Mouse (Mus musculus) megakaryocyte, adult 5-6 weeks (primary cell): ENCODE data around the gene Prss22. TPM values are rescaled to one million over a fixed set of nuclear protein-coding genes. Genes with fewer than 3 reads are reported as not detected.
A peak's percentile ranks its signal among the peaks of the same experiment; 100 is the strongest.

ENCODE experiments used
- ATAC-seq: 2 replicates; pipeline ENCODE4 v1.8.0; 2016; ENCODE audit warnings: mild to moderate bottlenecking, inconsistent platforms; ENCODE audit not compliant: poor library complexity, severe bottlenecking
- total RNA-seq, 2 experiments: library from RNA; stranded (forward) in 1 of 2; stranded (reverse) in 1 of 2; fragments of 153-499, 151-499 nt in 1 of 2; fragments of 221-1000, 200-1000 nt in 1 of 2; gene quantifications; 2 replicates each; pipeline versions ENCODE4 v1.2.3 to v1.2.4; 2015 to 2017

The Prss22 gene
- total RNA-seq (2015): not detected in 2 replicates
- not detected in 2 replicates for total RNA-seq (2017)

DNA sequence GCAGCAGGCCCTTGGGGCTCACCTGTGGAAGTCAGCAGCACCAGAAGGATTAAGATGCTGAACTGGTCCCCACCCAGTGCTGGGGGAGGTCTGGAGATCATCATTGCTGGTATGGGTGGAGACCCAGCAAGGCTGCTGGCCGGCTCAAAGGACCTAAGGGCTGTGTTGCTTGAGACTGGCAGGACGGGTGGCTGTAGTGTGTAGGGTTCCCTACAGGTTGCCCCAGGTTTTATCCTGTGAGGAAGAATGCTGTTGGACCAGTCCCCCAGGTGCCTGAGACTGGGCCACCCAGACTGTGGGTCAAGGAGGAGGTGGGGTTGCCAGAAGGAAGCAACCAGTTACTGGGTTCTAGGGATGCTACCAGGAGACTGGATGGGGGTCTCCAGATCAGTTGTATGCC, at the start of gene Prss22:
Gene Prss22, minus strand, starts transcription at position 200 of the 400 bp plus-strand sequence.
- no peak for ATAC-seq

GRCm38 (mm10) chr17:24046026-24046425, 48.1 kb upstream of the Prss22 start:
- ATAC-seq: no peak

GRCm38 (mm10) chr17:24045608-24046007, 47.7 kb upstream of the Prss22 start:
- no peak for ATAC-seq

- ATAC-seq: no peak
Measured at GRCm38 (mm10) chr17:24044482-24044881, 46.6 kb upstream of the Prss22 start.

GRCm38 (mm10) chr17:24037844-24038243, 39.9 kb upstream of the Prss22 start, which contains the start of gene Prss27:
Gene Prss27, plus strand, starts transcription at chr17:24038144.
- no peak for ATAC-seq

DNA sequence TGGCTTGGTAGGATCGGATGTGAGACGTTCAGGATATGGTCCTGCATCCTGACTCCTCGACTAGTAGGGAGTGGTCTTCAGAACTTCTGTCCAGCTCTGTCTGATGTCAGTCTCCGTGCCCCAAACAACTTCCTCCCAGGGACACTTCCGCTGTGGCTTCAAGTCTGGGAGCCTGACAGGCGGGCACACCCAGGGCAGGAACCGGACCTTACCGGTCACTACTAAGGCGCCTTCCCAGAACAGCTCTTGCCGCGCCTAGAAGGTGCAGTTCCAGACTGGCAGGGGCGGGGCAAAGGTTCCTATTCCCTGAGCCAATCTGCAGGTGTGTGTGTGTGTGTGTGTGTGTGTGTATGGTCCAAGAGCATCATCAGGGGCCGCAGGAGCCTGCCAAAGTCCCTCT, 39.5 kb upstream of the Prss22 start:
- ATAC-seq: peak; percentile 91

- ATAC-seq: peak; percentile 78
Measured at GRCm38 (mm10) chr17:24036954-24037353, 39.1 kb upstream of the Prss22 start.

DNA sequence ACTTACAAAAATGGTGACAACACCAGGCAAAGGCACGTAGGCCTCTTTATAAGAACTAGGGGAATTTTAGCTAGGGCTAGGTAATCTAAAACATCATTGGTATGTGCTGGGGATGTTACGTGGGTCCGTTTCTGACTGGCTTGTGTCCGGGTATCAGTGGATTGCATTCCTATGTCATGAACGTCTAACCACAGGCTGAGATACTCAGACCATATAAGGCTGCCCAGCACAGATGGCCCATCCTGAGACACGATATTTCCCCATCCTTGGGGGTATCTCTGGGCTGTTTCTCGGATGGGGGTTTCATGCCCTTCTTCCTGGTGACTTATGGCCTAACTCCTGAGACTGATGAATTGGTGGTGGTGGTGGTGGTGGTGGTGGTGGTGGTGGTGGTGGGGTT, 37.2 kb upstream of the Prss22 start:
- no peak for ATAC-seq

GRCm38 (mm10) chr17:24030551-24030950, 32.7 kb upstream of the Prss22 start:
- no peak for ATAC-seq

GRCm38 (mm10) chr17:24029477-24029876, 31.6 kb upstream of the Prss22 start:
- ATAC-seq: no peak

DNA sequence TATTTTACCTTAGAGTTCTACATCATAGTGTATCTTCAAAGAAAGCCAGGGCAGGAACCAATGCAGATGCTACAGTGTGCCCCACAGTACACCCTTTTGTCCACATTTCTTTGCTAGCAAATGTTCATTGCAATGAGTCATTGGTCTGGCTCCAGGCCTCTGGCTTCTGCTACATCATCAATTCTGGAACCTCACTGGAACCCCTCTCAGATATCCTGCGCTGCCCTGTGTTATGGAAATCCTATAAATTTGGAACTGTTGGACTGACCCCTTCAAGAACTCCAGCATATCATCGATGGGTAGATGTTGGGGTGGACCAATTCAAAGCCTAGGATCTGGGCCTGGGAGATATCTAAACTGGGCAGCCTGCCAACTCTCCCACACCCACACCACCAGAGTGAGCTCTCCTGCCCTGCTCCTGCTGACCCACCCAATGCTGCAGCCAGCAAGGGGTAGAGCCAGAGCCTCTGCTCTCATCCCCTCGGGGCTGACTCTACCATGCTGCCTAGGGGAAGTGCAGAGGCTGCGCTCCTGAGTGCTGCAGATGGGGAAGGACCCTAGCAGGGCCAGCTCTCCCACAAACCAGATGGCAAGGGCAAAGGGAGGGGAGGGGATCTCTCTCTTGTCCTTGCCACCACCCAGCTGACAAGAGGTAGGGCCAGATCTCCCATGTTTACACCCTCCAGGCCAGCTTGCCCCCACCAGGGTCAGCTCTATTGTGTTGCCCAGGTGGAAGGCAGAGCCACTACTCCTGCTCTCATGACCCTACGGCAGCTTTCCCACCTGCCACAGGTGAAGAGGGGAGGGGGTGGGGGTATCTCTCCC, 23.7 kb upstream of the Prss22 start:
- ATAC-seq: no peak

DNA sequence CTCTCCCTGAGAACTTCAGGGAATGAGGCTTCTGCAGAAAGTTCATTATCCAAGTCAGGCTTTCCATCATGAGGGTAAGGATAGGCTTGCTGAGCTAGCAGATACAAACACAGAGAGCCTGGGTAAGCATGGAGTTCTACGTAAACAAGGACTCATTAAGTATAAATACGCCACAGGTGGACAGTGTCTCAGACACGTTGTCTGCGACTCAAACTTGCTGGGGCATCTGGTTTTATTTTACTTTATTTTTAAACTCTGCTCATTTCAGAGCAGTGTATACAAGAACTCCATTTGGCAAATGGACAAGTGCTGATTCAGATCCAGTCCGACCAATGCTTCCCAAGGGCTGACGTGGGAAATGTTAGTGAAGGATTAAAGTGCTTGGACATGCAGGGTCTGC, 22.8 kb upstream of the Prss22 start:
- ATAC-seq: no peak

DNA sequence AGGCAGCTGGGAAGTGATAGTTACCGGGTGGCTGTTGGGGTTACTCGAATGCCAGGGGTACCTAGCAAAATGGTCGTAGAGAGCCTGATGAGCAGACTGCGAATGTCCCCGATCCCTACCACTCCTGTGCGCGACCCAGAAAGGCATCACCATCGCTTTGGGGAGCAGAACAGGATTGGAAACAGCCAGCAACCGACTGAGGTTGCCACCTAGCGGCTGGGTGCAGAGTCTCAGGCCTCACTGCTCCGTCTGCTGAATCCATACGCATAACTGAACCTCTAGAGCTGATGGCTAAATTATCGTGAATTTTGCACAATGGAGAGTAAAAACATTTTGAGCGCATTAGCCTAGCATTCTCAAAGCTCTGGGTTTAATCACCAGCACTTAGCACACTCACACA, 17.8 kb upstream of the Prss22 start:
- ATAC-seq: peak; percentile 57; the same call in 1 of the 2 replicates

GRCm38 (mm10) chr17:24014433-24014965, 16.6 kb upstream of the Prss22 start:
- no peak for ATAC-seq

DNA sequence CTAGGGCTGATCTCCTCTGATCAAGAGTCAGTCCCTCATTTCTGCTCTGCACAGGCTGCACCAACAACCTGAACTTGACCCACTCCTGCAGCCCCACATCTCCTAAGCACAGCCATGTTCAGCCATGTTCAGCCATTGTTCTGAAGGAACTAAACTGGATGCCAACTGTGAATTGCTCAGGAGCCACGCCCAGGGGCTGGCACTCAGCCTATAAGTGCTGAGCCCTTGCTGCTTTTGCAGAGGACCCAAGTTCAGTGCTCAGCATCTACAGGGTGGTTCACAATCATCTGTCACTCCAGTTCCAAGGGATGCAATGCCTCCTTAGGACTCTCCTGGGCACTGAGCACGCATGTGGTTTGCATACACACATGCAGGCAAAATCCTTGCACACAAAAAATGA, 15.0 kb upstream of the Prss22 start:
- no peak for ATAC-seq

DNA sequence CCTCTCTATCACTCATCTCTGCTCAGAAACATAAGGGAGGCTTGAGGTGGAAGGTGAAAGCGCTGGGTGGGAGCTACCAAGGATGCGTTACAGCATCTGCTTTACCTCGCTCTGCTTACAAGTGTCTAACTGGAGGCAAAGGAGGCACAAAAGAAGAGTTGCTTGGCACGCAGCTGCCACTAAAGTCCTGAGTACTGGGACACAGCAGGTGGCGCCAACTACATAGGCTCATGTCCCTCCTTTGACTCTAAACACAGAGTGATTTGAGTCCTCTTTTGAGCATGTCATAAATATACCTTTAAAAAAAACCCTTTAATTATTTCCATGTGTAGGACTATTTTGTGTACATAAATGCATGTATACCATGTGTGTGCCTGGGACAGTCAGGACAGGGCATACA, 11.7 kb upstream of the Prss22 start:
- no peak for ATAC-seq

GRCm38 (mm10) chr17:24008105-24008504, 10.2 kb upstream of the Prss22 start:
- no peak for ATAC-seq

DNA sequence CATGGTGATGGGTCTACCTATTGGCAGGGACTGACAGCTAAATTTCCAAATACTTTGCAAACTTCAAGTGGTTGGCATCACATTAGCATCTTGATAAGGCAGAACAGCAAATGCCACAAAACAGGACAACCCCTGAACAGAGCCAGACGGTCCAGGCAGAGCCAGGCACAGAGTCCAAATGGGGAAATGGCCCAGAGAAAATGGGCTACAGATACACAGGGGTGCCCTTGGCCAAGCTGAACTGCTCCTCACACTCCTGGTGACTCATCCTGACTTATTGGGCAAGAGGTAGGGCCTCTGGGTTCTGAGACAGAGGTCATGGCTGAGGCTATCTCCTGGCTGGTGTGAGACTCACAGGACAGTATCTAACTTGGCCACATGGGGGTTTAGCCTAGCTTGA, 9.5 kb upstream of the Prss22 start:
- peak; percentile 97 for ATAC-seq

- peak; percentile 69 for ATAC-seq
Measured at GRCm38 (mm10) chr17:24006930-24007329, 9.0 kb upstream of the Prss22 start.

DNA sequence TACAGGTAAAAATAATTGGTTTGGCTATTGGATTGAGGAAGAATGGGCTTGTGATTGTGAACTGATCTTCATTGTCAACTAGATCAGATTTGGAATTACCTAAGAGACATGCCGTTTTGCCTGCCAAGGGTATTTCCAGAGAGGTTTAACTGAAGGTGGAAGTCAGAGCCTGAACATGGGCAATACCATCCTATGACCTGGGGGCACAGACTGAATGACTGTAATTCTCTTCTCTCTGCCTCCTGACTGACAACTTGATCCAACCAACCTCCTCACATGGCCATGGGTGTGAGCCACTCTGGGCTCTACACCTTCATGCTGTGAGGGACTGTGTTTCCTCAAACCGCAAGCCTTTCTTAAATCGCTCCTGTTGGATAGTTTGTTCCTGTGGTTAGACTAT, 7.1 kb upstream of the Prss22 start:
- ATAC-seq: no peak

GRCm38 (mm10) chr17:24004071-24004665, 6.3 kb upstream of the Prss22 start:
- no peak for ATAC-seq

DNA sequence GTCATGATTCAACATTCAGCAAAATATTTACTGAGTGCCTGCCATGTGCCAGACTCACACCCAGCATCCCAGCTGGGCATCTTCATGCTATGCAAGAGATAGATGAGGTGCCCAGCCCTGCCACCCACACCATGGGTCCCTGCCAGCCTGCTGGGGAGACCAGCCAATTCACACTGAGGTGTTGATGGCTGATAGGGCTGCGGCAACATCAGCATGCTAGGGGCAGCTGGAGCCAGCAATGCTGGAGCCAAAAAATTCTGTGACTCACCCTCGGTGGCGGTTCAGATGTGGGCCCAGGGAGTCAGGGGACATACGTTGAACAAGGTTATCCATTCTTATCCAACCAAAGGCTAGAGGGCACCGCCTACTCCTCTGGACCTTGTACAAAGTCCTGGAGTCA, 2.5 kb upstream of the Prss22 start:
- ATAC-seq: no peak
